Mouse (Mus musculus): ENCODE measurements around the gene Egln1. TPM values are rescaled to one million over a fixed set of nuclear protein-coding genes. Genes with fewer than 3 reads are reported as not detected.

Egln1 gene
- polyA plus RNA-seq, 1 experiment, result 20.1 TPM

- Histone ChIP-seq H3K4me1 (ENCODE audit: control insufficient read depth, insufficient read depth, insufficient read length, low read length) (peaks cover 14% of the 10 kb centered on the region), H3K36me3 (ENCODE audit: control insufficient read depth, insufficient read depth, low read length) (no peaks in the 10 kb centered on the region), H3K27ac (ENCODE audit: insufficient read depth, low read depth, low read length) (no peak overlapping the region), H3K27me3 (ENCODE audit: control insufficient read depth, insufficient read depth, low read length) (no peaks in the 10 kb centered on the region), H3K4me3 (ENCODE audit: low read depth, low read length) (no peak overlapping the region)
- 65% methylated on average over 7 of the region's 7 CpGs for WGBS
- TF ChIP-seq POLR2A (IDR thresholded peaks at IDR 0.05; ENCODE audit: low read depth, low read length), result no peak
- no peak for TF ChIP-seq CTCF (IDR thresholded peaks at IDR 0.05; ENCODE audit: extremely low read depth, insufficient read length, insufficient replicate concordance, low read depth, low read length)
Measured at GRCm38 (mm10) chr8:124944406-124944805, 4.7 kb downstream of the Egln1 start.

- WGBS, result 94% methylated on average over 6 of the region's 6 CpGs
Measured at GRCm38 (mm10) chr8:124943801-124944200, 5.3 kb downstream of the Egln1 start.

GRCm38 (mm10) chr8:124937293-124937692 lies 11.8 kb downstream of the Egln1 start:
- peaks cover 3% of the 10 kb centered on the region; the same call in 1 of the 2 replicates for H3K4me1 ChIP-seq (ENCODE audit: control insufficient read depth, insufficient read depth, insufficient read length, low read length)
- H3K4me3 ChIP-seq (ENCODE audit: low read depth, low read length), result no peak overlapping the region
- no peak overlapping the region for H3K27ac ChIP-seq (ENCODE audit: insufficient read depth, low read depth, low read length)
- TF ChIP-seq CTCF (IDR thresholded peaks at IDR 0.05; ENCODE audit: extremely low read depth, insufficient read length, insufficient replicate concordance, low read depth, low read length), result no peak
- no peak for TF ChIP-seq POLR2A (IDR thresholded peaks at IDR 0.05; ENCODE audit: low read depth, low read length)
- 89% methylated on average over 4 of the region's 4 CpGs for WGBS
- no peaks in the 10 kb centered on the region for H3K27me3 ChIP-seq (ENCODE audit: control insufficient read depth, insufficient read depth, low read length)
- peaks cover 4% of the 10 kb centered on the region for H3K36me3 ChIP-seq (ENCODE audit: control insufficient read depth, insufficient read depth, low read length)

More at GRCm38 (mm10) chr8:124943801-124944200, 5.3 kb downstream of the Egln1 start:
- TF ChIP-seq POLR2A (IDR thresholded peaks at IDR 0.05; ENCODE audit: low read depth, low read length), result no peak
- TF ChIP-seq CTCF (IDR thresholded peaks at IDR 0.05; ENCODE audit: extremely low read depth, insufficient read length, insufficient replicate concordance, low read depth, low read length), result no peak
- peaks cover 2% of the 10 kb centered on the region for H3K36me3 ChIP-seq (ENCODE audit: control insufficient read depth, insufficient read depth, low read length)
- H3K4me1 ChIP-seq (ENCODE audit: control insufficient read depth, insufficient read depth, insufficient read length, low read length), result peaks cover 14% of the 10 kb centered on the region
- no peak overlapping the region for H3K27ac ChIP-seq (ENCODE audit: insufficient read depth, low read depth, low read length)
- no peaks in the 10 kb centered on the region for H3K27me3 ChIP-seq (ENCODE audit: control insufficient read depth, insufficient read depth, low read length)
- H3K4me3 ChIP-seq (ENCODE audit: low read depth, low read length), result no peak overlapping the region

GRCm38 (mm10) chr8:124936699-124937098 lies 12.4 kb downstream of the Egln1 start:
- H3K27ac ChIP-seq (ENCODE audit: insufficient read depth, low read depth, low read length), result no peak overlapping the region
- peaks cover 3% of the 10 kb centered on the region; the same call in 1 of the 2 replicates for H3K4me1 ChIP-seq (ENCODE audit: control insufficient read depth, insufficient read depth, insufficient read length, low read length)
- H3K27me3 ChIP-seq (ENCODE audit: control insufficient read depth, insufficient read depth, low read length), result no peaks in the 10 kb centered on the region
- TF ChIP-seq POLR2A (IDR thresholded peaks at IDR 0.05; ENCODE audit: low read depth, low read length) (no peak), CTCF (IDR thresholded peaks at IDR 0.05; ENCODE audit: extremely low read depth, insufficient read length, insufficient replicate concordance, low read depth, low read length) (no peak)
- H3K4me3 ChIP-seq (ENCODE audit: low read depth, low read length), result no peak overlapping the region
- 95% methylated on average over 10 of the region's 10 CpGs for WGBS
- peaks cover 4% of the 10 kb centered on the region for H3K36me3 ChIP-seq (ENCODE audit: control insufficient read depth, insufficient read depth, low read length)

- Histone ChIP-seq H3K36me3 (ENCODE audit: control insufficient read depth, insufficient read depth, low read length) (peaks cover 4% of the 10 kb centered on the region), H3K4me1 (ENCODE audit: control insufficient read depth, insufficient read depth, insufficient read length, low read length) (peaks cover 3% of the 10 kb centered on the region; the same call in 1 of the 2 replicates), H3K27me3 (ENCODE audit: control insufficient read depth, insufficient read depth, low read length) (no peaks in the 10 kb centered on the region), H3K4me3 (ENCODE audit: low read depth, low read length) (no peak overlapping the region), H3K27ac (ENCODE audit: insufficient read depth, low read depth, low read length) (no peak overlapping the region)
- TF ChIP-seq POLR2A (IDR thresholded peaks at IDR 0.05; ENCODE audit: low read depth, low read length), result no peak
- TF ChIP-seq CTCF (IDR thresholded peaks at IDR 0.05; ENCODE audit: extremely low read depth, insufficient read length, insufficient replicate concordance, low read depth, low read length), result no peak
- 87% methylated on average over 5 of the region's 5 CpGs for WGBS
Measured at GRCm38 (mm10) chr8:124935116-124935515, 14.0 kb downstream of the Egln1 start.

- no peak for TF ChIP-seq POLR2A (IDR thresholded peaks at IDR 0.05; ENCODE audit: low read depth, low read length)
- TF ChIP-seq CTCF (IDR thresholded peaks at IDR 0.05; ENCODE audit: extremely low read depth, insufficient read length, insufficient replicate concordance, low read depth, low read length), result no peak
- Histone ChIP-seq H3K36me3 (ENCODE audit: control insufficient read depth, insufficient read depth, low read length) (no peaks in the 10 kb centered on the region), H3K27me3 (ENCODE audit: control insufficient read depth, insufficient read depth, low read length) (no peaks in the 10 kb centered on the region), H3K27ac (ENCODE audit: insufficient read depth, low read depth, low read length) (no peak overlapping the region), H3K4me1 (ENCODE audit: control insufficient read depth, insufficient read depth, insufficient read length, low read length) (peaks cover 3% of the 10 kb centered on the region), H3K4me3 (ENCODE audit: low read depth, low read length) (no peak overlapping the region)
- 49% methylated on average over 3 of the region's 3 CpGs for WGBS
Measured at GRCm38 (mm10) chr8:124932435-124932834, 16.7 kb downstream of the Egln1 start.

GRCm38 (mm10) chr8:124930649-124931048 lies 18.5 kb downstream of the Egln1 start:
- Histone ChIP-seq H3K36me3 (ENCODE audit: control insufficient read depth, insufficient read depth, low read length) (no peaks in the 10 kb centered on the region), H3K27me3 (ENCODE audit: control insufficient read depth, insufficient read depth, low read length) (no peaks in the 10 kb centered on the region), H3K27ac (ENCODE audit: insufficient read depth, low read depth, low read length) (no peak overlapping the region), H3K4me3 (ENCODE audit: low read depth, low read length) (no peak overlapping the region), H3K4me1 (ENCODE audit: control insufficient read depth, insufficient read depth, insufficient read length, low read length) (peaks cover 11% of the 10 kb centered on the region)
- TF ChIP-seq POLR2A (IDR thresholded peaks at IDR 0.05; ENCODE audit: low read depth, low read length) (no peak), CTCF (IDR thresholded peaks at IDR 0.05; ENCODE audit: extremely low read depth, insufficient read length, insufficient replicate concordance, low read depth, low read length) (no peak)
- WGBS, result 87% methylated on average over 4 of the region's 4 CpGs
